Mouse (Mus musculus): ENCODE data around the gene Rab1b. TPM values are rescaled to one million over a fixed set of nuclear protein-coding genes. Genes with fewer than 3 reads are reported as not detected.

The Rab1b gene
- total RNA-seq, 2 experiments from 2014 or later: 177 to 181 TPM

DNA sequence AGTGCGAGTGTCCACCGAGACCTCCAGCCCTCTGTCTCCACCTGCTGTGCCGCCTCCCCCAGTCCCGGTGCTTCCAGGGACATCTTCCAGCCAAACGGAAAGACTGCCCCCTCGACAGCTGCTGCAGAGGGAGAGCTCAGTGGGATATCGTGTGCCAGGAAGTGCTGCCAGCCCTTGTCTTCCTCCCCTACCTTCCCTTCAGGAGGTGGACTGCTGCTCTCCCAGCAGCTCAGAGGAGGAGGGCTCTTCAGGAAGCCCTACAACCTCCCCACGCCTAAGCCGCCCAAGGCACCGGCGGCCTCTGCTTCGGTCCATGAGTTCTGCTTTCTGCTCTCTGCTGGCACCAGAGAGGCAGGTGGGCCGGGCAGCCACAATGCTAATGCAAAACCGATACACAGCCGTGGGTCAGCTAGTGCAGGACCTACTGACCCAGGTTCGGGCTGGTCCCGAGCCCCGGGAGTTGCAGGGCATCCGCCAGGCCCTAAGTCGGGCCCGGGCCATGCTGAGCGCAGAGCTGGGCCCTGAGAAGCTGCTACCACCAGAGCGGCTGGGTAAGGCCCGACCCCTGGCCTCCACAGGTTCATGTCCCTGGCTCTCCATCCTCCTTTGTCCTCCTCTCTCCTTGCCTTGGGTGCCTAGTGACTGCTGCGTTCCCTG lies 54.6 kb downstream of the Rab1b start:
- DNase-seq (ENCODE audit: low spot score in 2 of 2): no peak

DNA sequence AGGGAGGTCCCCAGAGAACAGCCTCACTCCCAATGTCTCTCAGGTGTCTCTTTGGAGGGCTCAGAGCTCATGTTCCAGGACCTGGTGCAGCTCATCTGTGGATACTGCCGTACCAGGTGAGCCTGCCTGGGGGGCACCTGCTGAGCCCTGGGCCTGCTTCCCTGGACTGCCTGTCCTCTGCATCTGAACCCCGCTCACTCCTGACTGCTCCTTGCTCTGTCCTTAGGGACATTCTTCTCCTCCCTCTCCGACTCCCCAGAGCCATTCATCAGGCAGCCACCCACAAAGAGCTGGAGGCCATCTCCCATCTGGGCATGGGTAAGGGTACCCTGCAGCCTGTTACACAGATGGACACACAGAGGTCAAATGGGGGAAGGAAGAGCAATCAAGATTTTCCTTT lies 55.4 kb downstream of the Rab1b start:
- no peak for DNase-seq (ENCODE audit: low spot score in 2 of 2)

DNA sequence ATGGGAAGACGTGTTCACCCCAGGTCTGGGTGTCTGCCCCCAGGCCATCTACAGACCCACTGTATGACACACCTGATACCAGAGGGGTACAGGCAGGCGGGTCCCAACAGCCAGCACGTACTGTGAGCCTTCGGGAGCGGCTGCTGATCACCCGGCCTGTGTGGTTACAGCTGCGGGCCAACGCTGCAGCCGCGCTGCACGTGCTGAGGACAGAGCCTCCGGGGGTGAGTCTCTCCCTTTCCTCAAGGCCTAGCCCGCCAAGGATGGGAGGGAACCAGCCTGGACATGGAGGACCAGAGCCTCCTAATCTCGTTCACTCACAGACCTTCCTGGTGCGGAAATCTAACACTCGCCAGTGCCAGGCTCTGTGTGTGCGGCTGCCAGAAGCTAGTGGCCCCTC lies 55.8 kb downstream of the Rab1b start:
- DNase-seq (ENCODE audit: low spot score in 2 of 2): no peak

DNA sequence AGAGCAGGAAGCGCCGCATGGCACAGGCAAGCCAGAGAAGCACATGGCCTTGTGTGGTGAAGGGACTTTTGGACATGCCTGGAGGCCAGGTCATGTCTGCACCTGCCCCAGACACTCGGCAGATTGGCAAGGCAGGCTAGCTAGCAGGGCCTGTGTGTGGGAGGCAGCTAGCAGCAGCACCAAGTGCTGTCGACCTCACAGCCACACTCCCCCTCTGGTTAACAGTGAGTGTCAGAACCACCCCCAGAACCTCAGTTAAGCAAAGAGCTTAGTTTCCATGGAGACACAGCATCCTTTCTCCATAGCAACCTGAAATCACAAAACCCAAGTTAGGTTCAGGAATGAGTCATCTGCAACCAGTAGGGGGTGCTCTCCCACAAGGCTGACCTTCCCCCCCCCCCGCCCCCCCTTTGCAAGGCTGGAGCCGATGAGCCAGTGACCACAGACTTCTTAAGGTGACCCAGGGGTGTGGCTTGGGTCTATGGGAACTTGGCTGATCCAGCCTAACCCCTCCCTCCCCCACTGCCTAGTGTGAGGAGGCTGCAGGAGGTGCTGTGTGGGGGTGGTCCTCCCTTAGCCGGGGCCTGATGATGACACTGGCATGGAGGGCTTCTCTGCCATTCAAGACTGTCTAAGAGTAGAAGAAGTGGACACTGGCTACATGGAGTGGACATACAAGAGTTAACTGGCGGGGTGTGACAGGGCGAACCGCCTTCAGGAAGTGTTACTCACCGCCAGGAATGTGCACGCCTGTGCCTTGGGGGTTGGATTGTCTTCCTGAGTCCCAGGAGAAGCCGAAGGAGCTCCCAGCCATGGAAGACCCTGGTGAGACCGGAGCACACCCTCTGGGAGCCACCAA lies 56.6 kb downstream of the Rab1b start, which contains the start of gene Rin1:
TSS of gene Rin1 (plus strand) at position 435 of the 859 bp plus-strand sequence.
- DNase-seq (ENCODE audit: low spot score in 2 of 2): peak; percentile 57 to 82

DNA sequence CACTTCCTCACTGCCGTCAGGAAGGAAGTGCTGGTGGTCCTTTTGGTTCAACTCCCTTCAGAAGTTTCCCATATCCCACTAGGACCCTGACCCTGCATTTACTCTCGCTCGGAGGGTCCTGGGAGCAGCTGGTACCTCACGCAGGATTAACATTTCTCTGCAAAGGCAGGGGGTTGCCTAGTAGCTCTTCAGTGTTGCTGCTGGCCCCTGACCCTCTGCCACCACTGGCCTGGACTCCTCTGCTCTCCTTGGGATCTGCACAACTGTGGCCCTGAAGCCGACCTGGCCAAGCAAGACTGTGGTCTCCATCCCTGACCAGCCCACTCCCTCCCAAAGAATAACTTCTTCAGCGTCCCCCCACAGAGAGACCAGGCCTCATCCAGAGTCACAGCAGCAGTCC lies 57.5 kb downstream of the Rab1b start:
- DNase-seq (ENCODE audit: low spot score in 2 of 2): no peak

Other genes with a start within 250 kb of the Rab1b start
- 1 to 10 TPM; 1.1 to 1.7 TPM for gene Actn3, start 229.2 kb downstream of the Rab1b start, total RNA-seq (2021)
- 10 to 100 TPM; 25.9 to 26.8 TPM for gene Zdhhc24, start 228.4 kb downstream of the Rab1b start, total RNA-seq (2021)
- gene Bbs1, start 200.4 kb downstream of the Rab1b start, total RNA-seq (2021): 10 to 100 TPM; 38.4 TPM
- 10 to 100 TPM; 50.2 to 52.0 TPM for gene Dpp3, start 178.8 kb downstream of the Rab1b start, total RNA-seq (2021)
- 10 to 100 TPM; 16.3 to 16.8 TPM for gene Peli3, start 163.9 kb downstream of the Rab1b start, total RNA-seq (2021)
- 10 to 100 TPM; 58.9 to 60.7 TPM for gene Mrpl11, start 144.9 kb downstream of the Rab1b start, total RNA-seq (2021)
- 10 to 100 TPM in 1 of 2 experiments, 1 to 10 TPM in 1; 5.1 to 10.5 TPM for gene Npas4, start 116.8 kb downstream of the Rab1b start, total RNA-seq (2021)
- gene Slc29a2, start 83.2 kb downstream of the Rab1b start, total RNA-seq (2021): 10 to 100 TPM; 16.8 to 17.3 TPM
- gene B4gat1, start 68.2 kb downstream of the Rab1b start, total RNA-seq (2021): 100 to 1,000 TPM; 124 to 127 TPM
- gene AC124502.3, start 68.2 kb downstream of the Rab1b start, total RNA-seq (2021): 10 to 100 TPM in 1 of 2 experiments, 1 to 10 TPM in 1; 5.9 to 10.6 TPM
- 10 to 100 TPM; 10.8 to 12.9 TPM for gene Brms1, start 65.7 kb downstream of the Rab1b start, total RNA-seq (2021)
- gene Rin1, start 56.6 kb downstream of the Rab1b start, total RNA-seq (2021): 10 to 100 TPM; 68.7 to 72.6 TPM
- gene Cd248, start 39.0 kb downstream of the Rab1b start, total RNA-seq (2021): 1 to 10 TPM; 6.5 to 7.7 TPM
- gene Tmem151a, start 21.5 kb downstream of the Rab1b start, total RNA-seq (2021): 100 to 1,000 TPM; 133 to 135 TPM
- gene Yif1a, start 18.5 kb downstream of the Rab1b start, total RNA-seq (2021): 10 to 100 TPM; 25.8 to 28.0 TPM
- gene Cnih2, start 8.6 kb downstream of the Rab1b start, total RNA-seq (2021): 100 to 1,000 TPM; 783 to 856 TPM
- 100 to 1,000 TPM; 193 to 211 TPM for gene Klc2, start 11.5 kb upstream of the Rab1b start, total RNA-seq (2021)
- 10 to 100 TPM; 59.6 to 63.9 TPM for gene Pacs1, start 166.0 kb upstream of the Rab1b start, total RNA-seq (2021)
- 100 to 1,000 TPM; 195 to 199 TPM for gene Sf3b2, start 188.4 kb upstream of the Rab1b start, total RNA-seq (2021)
- gene Gal3st3, start 191.3 kb upstream of the Rab1b start, total RNA-seq (2021): 100 to 1,000 TPM; 129 to 132 TPM
- not detected for gene Catsper1, start 228.7 kb upstream of the Rab1b start, total RNA-seq (2021)
- gene Cst6, start 242.5 kb upstream of the Rab1b start, total RNA-seq (2021): 1 to 10 TPM; 5.4 to 5.9 TPM